In genomic region chr2:6328927-6329326, GRCm38 (mm10) we compare ENCODE assay signal across 15 mouse cellular contexts.
"Had no signal": no experiment of that assay in that cellular context is flagged by ENCODE, and none has a peak within 500 bp of the region (broad histone marks: within the 10 kb centered on the region; RNA-seq: fewer than 3 reads in every experiment).

No protein-coding gene starts in this region.

- H3K4me3 ChIP-seq: kidney, embryonic 15.5 days; limb, embryonic 10.5 days; limb, embryonic 13.5 days had no signal

- DNase-seq: kidney, adult 18-20 months; kidney, postnatal 10 days; kidney, postnatal 4 days; lung, adult 2 months; lung, postnatal 14 days; lung, postnatal 4 days; midbrain, embryonic 14.5 days; thymus, adult 2 months; thymus, postnatal 14 days; thymus, postnatal 4 days had no signal

- H3K9ac ChIP-seq: kidney, embryonic 15.5 days; limb, embryonic 13.5 days; liver, embryonic 14.5 days had no signal

- H3K27ac ChIP-seq: kidney, embryonic 15.5 days; limb, embryonic 10.5 days; limb, embryonic 13.5 days; liver, embryonic 14.5 days had no signal

- H3K27me3 ChIP-seq: kidney, embryonic 15.5 days; limb, embryonic 13.5 days had no signal

- H3K4me2 ChIP-seq: kidney, embryonic 15.5 days; limb, embryonic 13.5 days; midbrain, embryonic 11.5 days had no signal

- H3K9me3 ChIP-seq: kidney, embryonic 15.5 days; limb, embryonic 10.5 days; limb, embryonic 13.5 days had no signal

- H3K36me3 ChIP-seq: kidney, embryonic 15.5 days; limb, embryonic 13.5 days had no signal
